Mouse (Mus musculus): Measurements from ENCODE around the gene Suds3. TPM values are rescaled to one million over a fixed set of nuclear protein-coding genes. Genes with fewer than 3 reads are reported as not detected.

Gene Suds3
- polyA plus RNA-seq, 1 experiment: 89.6 TPM

GRCm38 (mm10) chr5:117068808-117069497, 47.0 kb downstream of the Suds3 start:
- H3K4me1 ChIP-seq (ENCODE audit: control insufficient read depth, insufficient read depth, insufficient read length, low read length): no peaks in the 10 kb centered on the region

GRCm38 (mm10) chr5:117068181-117068580, 47.7 kb downstream of the Suds3 start:
- Histone ChIP-seq H3K4me1 (ENCODE audit: control insufficient read depth, insufficient read depth, insufficient read length, low read length) (no peaks in the 10 kb centered on the region), H3K4me3 (ENCODE audit: insufficient read depth, low read depth, low read length) (no peak overlapping the region), H3K27ac (replicated peaks; ENCODE audit: low read depth, low read length) (no peak overlapping the region)

More at GRCm38 (mm10) chr5:117068808-117069497, 47.0 kb downstream of the Suds3 start:
- peak overlapping the region; percentile 18; the same call in 1 of the 2 replicates for H3K4me3 ChIP-seq (ENCODE audit: insufficient read depth, low read depth, low read length)
- peak overlapping the region; percentile 71 for H3K27ac ChIP-seq (replicated peaks; ENCODE audit: low read depth, low read length)

DNA sequence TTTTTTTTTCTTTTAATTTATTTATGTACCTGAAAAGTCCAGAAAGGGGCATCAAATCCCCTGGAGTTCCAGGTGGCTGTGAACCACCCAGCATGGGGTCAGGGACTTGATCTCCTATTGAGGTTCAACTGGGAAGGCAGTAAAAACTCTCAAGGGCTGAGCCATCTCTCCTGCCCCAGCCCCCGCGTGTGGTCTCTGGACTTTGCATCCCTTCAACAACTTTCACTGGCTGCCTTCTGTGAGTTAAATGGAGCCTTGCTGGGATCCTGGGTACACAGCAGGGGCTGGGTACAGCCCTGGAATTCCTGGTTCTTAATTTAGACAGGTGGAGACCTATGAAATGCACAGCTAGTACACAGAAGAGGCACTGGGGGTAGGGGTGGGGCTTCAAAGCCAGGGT, 54.7 kb downstream of the Suds3 start:
- no peak overlapping the region for H3K27ac ChIP-seq (replicated peaks; ENCODE audit: low read depth, low read length)
- no peaks in the 10 kb centered on the region for H3K4me1 ChIP-seq (ENCODE audit: control insufficient read depth, insufficient read depth, insufficient read length, low read length)
- no peak overlapping the region for H3K4me3 ChIP-seq (ENCODE audit: insufficient read depth, low read depth, low read length)

GRCm38 (mm10) chr5:117060484-117061130, 55.3 kb downstream of the Suds3 start:
- H3K4me3 ChIP-seq (ENCODE audit: insufficient read depth, low read depth, low read length): no peak overlapping the region
- H3K4me1 ChIP-seq (ENCODE audit: control insufficient read depth, insufficient read depth, insufficient read length, low read length): no peaks in the 10 kb centered on the region
- no peak overlapping the region for H3K27ac ChIP-seq (replicated peaks; ENCODE audit: low read depth, low read length)

GRCm38 (mm10) chr5:117049940-117050339, 66.0 kb downstream of the Suds3 start:
- Histone ChIP-seq H3K27ac (replicated peaks; ENCODE audit: low read depth, low read length) (no peak overlapping the region), H3K4me3 (ENCODE audit: insufficient read depth, low read depth, low read length) (no peak overlapping the region), H3K4me1 (ENCODE audit: control insufficient read depth, insufficient read depth, insufficient read length, low read length) (no peaks in the 10 kb centered on the region)

DNA sequence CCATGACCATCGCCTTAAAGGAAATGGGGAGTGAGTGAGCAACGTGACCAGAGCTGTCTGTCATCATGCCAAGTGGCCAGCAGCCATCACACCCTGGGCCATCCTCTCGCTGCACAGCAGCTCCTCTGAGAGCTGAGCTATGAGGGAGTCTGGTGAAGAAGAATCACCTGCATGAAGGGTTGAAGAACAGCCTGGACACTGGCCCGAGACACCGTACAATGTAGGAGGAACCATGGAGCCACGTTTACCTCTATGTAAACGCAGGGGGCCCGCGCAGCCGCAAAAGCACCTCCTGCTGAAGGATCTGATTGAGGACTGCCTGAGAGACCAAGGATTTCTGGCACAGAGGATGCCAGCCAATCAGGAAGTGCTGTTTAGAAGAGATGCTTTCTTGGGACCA, 70.8 kb downstream of the Suds3 start:
- Histone ChIP-seq H3K27ac (replicated peaks; ENCODE audit: low read depth, low read length) (no peak overlapping the region), H3K4me3 (ENCODE audit: insufficient read depth, low read depth, low read length) (no peak overlapping the region)

GRCm38 (mm10) chr5:117042661-117043060, 73.3 kb downstream of the Suds3 start:
- H3K4me3 ChIP-seq (ENCODE audit: insufficient read depth, low read depth, low read length): no peak overlapping the region
- H3K4me1 ChIP-seq (ENCODE audit: control insufficient read depth, insufficient read depth, insufficient read length, low read length): no peaks in the 10 kb centered on the region
- no peak overlapping the region for H3K27ac ChIP-seq (replicated peaks; ENCODE audit: low read depth, low read length)

More for the DNA sequence above, 70.8 kb downstream of the Suds3 start:
- no peaks in the 10 kb centered on the region for H3K4me1 ChIP-seq (ENCODE audit: control insufficient read depth, insufficient read depth, insufficient read length, low read length)

Other genes with a start within 250 kb of the Suds3 start
- gene Taok3, start 4.0 kb upstream of the Suds3 start, polyA plus RNA-seq (2012; ENCODE audit: insufficient read depth, insufficient read length, missing spikeins): 5.6 and 6.3 TPM in 2 replicates
- 292 and 442 TPM in 2 replicates for gene Pebp1, start 171.5 kb upstream of the Suds3 start, polyA plus RNA-seq (2012; ENCODE audit: insufficient read depth, insufficient read length, missing spikeins)
- 1.7 and 1.8 TPM in 2 replicates for gene Vsig10, start 203.0 kb upstream of the Suds3 start, polyA plus RNA-seq (2012; ENCODE audit: insufficient read depth, insufficient read length, missing spikeins)
- 25.5 and 26.5 TPM in 2 replicates for gene Wsb2, start 241.2 kb upstream of the Suds3 start, polyA plus RNA-seq (2012; ENCODE audit: insufficient read depth, insufficient read length, missing spikeins)